Mouse (Mus musculus) cerebellum, adult 11-12 months (tissue): Measurements from ENCODE around the gene Ldah.
"Not testable (repeated sequence)": the region's sequence is repeated elsewhere in the genome, so short reads cannot be mapped to it uniquely, and the experiment has no call there.

ENCODE experiments used
- DNase-seq: peaks from one replicate; pipeline ENCODE4 v3.0.0; 2022

The Ldah gene

DNA sequence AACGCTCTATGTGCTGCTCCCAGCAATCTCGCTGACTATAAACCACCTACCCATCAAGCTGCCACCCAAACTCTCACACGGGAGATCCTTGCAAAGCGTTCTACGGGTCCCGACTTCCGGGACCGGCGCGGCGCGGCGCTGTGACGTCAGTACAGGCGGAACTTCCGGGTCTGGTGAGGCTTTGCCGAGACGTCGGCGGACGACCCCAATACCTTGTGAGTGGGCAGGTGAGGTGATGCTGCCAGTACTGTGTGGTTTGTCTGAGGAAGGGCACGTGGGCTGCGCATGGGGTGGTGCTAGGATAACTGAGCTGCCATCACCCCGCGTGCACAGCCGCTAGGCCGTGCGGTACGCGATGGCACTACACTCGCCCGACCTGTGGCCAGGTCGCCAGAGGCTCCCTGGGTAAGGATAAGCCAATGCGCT lies at the start of gene Ldah:
TSS of gene Ldah (plus strand) at position 130 of the 426 bp plus-strand sequence.
- DNase-seq = peak; percentile 91

DNA sequence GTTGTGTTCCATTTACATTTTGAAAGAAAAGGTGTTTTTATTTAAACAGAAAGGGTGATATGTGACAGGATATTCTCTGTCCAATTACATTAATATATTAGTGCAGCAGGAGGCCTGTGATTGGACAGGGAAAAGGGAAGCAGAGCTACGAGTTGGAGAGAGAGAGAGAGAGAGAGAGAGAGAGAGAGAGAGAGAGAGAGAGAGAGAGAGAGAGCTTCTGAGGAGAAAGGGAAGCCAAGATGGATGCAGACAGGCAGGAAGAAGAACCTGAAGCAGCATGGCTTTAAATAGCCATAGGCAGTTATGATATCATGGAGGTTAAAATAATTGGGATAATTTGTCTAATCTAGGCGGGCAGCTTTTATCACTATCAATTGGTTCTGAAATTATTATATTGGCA lies 40.2 kb upstream of the Ldah start:
- DNase-seq = no peak

DNA sequence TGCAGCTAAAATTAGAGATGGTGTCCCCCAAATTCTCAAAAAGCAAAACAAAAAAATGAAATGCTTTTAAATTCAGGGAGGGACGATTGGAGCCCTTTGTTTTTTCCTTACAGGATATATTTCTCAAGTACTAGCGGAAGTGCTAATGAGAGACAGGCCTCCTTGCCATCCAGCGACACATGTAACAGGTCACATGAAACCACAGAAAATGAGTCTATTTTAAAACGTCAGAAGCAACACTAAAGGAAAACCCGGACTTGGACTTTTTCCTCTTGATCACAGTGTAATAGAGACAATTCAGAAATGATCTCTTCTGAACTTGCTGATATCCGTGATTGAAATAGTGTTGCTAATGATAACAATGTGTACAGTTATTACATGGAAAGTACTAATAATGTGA lies 27.0 kb upstream of the Ldah start:
- DNase-seq = no peak

DNA sequence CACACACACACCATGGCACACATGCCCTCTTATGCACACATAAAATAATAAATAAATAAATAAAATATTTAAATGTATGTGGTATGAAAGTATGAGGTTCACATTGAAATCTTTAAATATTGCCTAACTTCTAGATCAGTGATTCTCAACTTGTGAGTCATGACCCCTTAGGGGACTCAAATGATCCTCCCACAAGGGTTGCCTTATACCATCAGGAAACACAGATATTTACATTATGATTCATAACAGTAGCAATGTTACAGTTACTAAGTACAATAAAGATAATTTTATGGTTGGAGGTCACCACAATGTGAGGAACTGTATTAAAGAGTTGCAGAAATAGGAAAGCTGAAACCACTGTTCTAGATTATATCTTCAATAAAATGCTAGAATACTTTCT lies 26.2 kb upstream of the Ldah start:
- DNase-seq = no peak

DNA sequence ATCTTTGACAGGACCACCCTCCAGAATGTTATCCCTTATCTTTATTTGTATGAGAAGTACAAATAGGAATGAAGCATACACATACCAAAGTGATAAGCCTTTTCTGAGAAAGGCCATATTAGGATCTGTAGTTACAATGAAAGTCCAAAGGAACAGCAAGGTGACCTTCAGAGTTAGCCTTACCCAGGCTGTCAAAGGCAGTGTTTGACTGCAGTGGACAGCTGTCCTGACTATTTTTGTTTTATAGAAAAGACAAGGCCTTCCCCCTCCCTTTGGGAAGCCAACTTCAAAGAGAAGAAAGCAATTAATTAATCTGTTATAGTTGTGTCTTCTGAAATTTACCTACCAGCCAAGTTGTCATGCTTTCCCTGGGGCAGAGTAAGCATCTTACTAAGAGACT lies 23.4 kb upstream of the Ldah start:
- DNase-seq = no peak

DNA sequence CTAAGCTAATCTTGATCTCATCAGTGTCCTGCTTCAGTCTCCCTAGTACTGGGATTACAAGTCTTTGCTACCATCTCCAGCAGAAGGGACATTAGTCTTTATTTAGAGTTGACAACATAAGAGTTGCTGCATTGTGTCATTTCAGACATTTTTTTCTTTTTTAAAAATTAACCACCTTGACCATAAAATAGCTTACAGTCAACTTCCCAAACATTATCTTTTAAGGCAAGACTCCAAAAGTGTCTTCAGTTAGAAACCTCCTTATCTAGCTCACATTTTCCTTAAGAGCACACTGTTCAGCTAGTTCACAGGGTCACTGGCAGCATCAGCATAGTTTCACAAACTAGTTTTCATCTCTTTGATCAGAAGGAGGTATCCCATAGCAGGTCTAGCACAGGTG lies 19.7 kb upstream of the Ldah start:
- no peak for DNase-seq

DNA sequence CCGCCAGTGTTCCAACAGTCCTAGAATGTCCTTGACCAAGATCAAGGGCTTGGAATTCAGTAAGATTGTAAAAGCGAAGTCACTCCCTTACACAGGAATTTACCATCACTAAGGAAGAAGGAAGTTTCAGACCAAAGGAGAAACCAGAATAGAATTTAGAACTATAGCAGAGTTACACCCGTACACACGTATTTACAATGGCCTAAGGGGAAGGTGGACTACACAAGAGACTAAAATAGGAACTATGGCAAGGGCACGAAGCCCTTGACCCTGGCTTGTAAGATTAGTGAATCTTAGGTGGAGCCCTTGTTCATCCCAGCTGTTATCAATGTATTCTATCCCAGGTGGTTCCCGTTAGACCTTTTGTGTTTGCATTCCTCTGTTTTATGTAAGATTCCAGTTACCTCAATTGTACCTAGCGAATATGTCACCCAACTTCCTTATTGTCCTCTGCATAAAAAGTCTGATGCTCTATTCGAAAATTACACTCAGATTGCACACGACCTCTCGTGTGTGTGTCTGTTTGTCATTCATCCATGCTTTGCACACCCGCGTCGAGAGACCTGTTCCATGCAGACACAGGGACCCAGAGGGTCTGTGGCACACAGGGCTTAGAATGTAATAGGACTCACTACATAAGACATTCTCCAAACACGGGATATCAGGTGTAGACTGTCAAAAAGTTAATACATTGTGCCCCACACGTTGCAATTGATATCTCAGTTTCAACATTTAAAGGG lies 18.9 kb upstream of the Ldah start:
- not testable (repeated sequence) for DNase-seq

DNA sequence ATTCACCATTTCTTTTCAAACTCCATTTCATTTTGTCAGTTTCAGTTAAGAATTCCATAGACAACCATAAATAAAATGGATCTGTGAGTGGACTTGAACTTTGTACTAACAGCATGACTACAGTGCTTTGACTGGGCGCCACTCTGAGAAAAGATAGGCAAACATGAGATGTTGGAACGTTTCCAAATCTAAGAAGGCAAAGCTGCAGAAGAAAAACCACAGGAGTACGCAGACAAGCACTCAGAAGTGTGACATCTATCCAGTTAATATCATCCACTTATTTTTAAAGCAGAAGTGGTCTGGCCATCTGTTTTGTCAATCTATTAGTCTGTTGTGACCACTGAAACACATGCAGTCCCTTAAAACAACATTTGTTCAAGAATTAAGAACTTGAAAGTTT lies 18.2 kb upstream of the Ldah start:
- DNase-seq = no peak

DNA sequence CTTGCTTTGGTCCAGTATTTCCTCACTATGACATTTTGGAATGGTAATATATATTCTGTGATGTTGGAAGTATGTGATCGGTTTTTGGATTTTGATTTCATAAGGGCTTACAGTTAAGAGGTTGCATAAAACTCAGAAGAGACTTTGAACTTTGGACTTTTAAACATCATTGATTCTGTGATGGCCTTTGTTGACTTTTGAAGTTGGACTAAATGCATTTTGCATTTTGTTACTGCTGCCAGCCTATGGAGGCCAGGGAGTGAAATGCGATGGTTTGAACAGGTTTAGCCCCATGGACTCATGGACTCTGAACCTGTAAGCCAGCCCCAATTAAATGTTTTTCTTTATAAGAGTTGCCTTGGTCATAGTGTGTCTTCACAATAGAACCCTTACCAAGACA lies 2.2 kb upstream of the Ldah start:
- DNase-seq = no peak

DNA sequence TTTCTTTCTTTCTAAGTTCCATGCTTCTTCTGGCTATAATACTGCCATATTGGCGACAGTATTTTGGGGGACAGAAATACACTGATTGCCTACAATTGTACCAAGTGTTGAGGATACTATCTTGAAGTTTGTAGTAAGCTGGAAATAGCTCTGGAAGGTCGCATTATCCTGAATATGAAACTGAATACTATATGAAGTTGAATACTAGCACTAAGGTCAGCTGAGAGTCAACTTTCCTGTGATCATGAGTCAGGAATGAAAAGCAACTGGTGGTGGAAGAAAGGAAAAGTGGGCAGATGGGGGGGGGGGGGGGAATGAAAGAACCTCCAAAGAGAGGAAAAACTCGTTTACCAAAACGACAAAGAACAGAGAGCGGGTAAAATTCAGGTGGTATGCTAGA lies 329 bp upstream of the Ldah start:
- no peak for DNase-seq

DNA sequence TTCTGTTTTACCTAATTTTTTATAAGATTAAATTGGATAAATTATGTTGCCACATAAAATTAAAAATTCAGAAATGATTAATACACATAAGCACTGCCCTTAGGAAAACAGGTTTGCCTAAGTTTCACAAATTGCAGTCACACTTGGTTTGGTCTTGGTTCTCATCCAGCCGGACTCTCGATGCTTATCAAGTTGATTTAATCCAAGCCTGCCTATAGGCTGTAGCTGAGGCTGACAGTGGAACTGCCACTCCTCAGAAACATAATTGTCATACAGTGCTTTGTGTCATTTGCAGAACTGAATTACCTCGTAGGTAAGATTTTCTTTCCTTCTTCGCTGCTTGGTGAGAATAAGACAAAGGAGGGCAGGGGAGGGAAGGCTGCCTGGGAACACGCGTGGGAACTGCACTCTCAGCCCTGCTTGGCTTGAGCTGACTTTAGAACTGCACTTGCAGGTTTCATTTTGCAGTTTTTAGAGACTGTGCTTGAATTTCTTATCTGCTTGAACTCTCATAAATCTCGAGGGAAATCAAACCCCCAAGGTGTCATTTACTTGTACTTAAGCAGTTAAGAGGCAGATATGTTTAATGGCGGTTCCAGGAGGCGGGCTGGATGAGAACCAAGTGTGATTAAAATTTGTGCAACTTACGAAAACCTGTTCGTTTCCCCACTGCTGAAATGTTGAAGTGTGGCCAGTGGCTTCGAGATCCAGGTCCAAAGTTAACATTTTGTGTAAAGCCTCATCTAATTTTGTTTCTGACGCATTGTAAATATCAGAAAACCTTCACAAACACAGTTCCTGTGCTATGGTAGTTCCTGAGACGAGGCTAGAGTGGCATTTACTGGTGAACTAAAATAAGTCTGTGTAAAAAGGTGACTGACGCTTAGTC lies 8.7 kb downstream of the Ldah start:
- no peak for DNase-seq

DNA sequence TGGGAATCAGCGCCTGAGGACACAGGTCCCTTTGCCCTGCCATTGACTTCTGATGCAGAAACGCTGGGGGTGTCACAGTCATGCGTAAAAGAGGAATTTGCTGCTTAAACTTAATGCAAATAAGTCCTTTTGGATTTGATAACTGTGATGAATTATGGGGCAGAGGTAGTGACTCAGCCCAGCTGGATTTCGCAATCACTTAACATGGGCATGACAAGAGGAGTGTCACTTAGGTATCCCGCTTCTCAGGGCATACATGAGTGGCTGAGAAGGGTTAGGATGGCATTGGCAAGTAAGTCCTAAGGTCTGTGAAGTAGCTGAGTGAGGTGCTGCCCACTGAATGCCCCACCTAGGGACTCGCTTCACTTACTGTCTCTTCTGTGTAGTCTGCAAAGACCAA lies 15.1 kb downstream of the Ldah start:
- DNase-seq = no peak

DNA sequence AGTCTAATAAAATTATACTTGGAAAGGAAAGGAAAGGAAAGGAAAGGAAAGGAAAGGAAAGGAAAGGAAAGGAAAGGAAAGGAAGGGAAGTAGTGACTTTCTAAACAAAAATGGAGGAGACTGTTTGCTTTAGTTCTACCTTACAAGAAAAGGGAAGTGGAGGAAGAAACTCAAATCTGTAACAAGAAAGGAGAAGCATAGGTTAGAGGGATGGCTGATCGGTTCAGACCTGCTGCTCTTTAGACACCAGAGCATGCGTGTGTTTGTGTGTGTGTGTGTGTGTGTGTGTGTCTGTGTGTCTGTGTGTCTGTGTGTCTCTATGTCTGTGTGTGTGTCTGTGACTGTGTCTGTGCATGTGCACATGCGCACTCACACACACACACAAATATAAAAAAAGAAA lies 23.2 kb downstream of the Ldah start:
- DNase-seq = no peak

DNA sequence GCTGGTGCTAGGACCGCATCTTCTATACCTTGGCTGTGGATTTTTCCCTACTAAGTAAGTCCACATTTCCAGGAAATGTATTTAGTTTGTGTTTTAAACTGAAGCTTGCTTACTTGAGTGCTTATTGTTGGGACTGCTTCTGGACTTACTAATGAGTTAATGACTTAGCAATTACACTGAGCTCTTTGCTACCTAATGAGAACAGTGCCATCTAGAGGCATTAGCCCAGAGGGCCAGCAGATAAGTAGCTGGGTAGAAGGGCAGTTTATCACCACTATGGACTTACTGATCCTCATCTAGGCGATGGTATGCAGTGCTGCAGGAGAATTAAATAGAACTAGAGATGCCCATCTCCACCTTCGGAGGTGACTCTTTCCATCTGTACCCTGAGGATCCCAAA lies 24.8 kb downstream of the Ldah start:
- DNase-seq = no peak

DNA sequence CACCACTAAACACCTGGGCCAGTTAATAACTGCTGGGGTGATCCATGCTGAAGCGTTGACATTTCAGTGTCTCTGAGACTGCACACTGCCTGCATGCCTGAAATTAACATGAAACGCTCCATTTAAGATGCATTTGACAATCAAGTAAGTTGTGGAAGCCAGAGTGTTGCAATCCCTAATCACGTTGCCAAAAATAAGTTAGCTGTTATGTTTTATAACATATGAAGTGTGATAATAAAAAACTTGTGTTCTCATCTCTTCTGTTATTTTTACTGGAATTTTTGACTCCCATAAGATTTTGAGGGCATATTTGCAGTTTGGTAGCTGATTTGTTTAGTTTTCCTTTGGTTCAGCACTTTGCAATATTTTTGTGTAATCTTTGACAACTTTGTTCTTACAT lies 34.3 kb downstream of the Ldah start:
- no peak for DNase-seq

DNA sequence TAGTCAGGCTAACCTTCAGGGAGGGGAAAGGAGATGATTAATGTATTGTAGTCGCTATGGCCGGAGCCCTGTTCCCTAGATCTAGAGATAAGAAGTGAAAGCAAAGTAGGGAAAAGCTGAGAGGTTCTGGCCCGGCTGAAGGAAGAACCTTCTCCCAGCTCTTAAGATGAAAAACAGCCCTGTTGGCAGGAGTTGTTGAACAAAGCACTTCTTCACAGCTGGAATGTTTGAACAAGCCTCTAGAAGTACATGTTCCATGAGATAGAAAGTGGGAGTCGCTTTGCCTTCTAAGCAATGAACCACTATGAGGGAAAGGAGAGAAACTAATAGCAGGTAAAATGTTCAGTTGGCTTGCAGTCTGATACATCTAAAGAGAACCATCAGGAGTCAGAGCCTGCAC lies 36.8 kb downstream of the Ldah start:
- no peak for DNase-seq

DNA sequence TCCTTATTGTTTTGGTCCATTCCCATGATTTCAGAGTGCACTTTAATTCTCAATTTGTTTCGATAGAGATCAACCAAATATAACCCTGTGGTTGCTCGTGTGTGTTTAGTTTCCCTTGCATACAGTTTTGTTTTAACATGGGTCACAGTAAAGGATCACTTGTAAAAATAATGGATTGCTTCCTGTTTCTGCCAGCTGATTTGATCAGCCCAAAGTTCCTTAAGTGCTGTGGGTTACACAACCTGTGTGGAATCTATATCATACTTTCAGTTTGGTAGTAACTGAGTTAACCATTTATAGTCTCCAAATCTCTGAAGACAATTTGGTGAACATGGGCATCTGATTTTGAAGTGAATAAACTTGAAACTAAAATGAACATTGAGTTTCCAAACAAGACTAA lies 52.4 kb downstream of the Ldah start:
- no peak for DNase-seq

DNA sequence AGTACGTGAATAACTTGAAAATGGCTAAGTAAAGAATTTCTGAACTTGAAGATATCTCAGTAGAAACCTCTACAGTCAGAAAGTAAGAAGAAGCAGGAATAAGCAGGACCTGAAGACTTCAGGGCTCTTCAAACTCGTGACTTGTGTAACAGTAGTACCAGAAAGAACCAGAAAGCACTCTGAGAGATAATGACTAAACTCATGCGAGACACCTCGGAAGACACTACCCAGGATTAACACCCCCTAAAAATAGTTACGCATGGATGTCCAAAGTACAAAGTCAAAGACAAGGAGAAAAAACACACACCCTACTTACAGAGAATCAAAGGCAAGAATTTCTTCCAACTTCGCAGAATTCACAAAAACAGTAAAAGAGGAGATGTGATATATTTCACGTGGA lies 58.4 kb downstream of the Ldah start:
- DNase-seq = no peak

DNA sequence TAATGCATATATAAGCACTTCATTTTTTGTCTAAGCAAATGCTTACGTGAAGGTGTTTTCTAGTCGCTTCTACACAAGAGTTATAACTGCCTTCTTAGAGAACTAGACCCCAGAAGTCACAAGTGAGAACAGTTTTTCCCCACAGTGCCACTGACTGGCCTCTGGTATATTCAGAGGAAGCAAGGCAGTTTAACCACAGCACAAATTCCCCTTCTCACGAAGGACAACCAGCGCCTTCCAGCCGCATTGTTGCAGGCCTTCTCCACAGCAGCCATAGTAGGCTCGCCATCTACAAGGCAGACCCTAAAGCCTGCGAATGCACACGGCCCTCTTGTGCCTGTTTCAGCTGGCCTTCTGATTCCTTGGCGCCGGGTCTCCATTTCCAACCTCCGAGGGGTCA lies 61.7 kb downstream of the Ldah start:
- no peak for DNase-seq

DNA sequence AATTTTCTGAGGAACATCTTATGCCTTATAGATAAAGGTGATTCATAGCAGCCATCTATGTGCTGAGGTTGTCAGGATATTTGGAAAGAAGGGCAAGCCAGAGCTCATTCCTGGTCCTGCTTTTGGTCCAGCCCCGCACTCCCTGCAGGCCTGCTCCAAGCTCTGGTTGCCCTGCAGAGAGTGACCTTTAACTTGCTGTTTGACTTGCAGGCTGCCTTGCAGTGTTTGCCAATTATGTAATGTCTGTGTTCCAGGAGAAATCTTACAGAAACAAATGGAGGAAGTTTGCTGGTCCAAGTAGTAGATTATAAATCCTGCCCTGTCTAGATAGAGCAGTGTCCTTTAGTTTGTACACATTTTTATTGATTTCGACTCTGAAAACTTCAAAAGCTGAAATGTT lies 63.5 kb downstream of the Ldah start:
- no peak for DNase-seq

DNA sequence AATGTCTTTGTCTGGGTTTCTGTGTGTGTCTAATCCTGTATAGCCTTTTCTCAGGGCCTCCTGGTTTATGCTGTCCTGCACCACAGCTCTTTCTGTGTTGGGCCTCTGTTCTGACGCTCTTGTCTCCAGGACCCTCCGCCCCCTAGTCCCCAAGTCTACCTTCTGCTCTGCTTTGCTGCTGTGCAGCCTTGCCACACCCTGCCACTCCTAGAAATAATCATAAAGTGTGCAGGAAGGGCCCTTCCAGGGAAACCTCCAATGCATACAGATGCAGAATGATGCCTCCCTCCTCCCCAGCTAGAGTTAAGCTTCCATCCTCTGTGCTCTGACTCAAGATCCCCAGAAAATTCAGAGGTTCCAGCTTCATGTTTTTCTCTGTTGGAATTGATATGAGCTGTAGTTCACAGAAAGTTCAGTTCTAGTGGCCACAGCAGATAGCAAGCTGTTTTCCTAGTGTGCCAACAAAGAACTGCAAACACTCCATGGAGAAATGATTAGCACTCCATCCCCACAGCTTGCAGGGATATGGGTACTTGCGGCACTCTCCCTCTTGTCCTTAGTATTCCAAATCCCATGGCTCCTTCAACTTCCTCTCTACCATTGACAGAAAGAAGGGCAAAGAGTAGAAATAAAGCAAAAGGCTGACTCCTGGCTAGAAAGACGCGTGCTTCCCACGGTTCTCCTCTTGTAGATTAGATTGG lies 65.7 kb downstream of the Ldah start:
- DNase-seq = no peak

DNA sequence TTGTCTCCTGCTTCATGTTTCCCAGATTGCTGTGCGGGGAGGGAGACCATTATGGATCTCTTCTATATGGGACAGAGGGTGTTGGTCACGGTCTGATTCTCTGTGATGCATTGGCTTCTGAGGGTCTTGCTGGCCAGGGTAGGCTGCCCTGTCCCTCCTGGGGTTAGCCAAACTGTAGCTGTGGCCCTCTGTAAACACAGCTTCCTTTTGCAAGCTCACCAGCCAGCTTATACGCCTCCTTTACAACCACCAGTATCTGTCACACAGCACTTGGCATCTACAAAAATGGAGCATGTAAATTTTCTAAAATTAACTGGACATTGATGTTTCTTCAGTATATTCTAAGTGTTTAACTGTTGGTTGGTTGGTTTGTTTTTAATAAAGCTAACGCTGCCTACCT lies 67.5 kb downstream of the Ldah start:
- no peak for DNase-seq

DNA sequence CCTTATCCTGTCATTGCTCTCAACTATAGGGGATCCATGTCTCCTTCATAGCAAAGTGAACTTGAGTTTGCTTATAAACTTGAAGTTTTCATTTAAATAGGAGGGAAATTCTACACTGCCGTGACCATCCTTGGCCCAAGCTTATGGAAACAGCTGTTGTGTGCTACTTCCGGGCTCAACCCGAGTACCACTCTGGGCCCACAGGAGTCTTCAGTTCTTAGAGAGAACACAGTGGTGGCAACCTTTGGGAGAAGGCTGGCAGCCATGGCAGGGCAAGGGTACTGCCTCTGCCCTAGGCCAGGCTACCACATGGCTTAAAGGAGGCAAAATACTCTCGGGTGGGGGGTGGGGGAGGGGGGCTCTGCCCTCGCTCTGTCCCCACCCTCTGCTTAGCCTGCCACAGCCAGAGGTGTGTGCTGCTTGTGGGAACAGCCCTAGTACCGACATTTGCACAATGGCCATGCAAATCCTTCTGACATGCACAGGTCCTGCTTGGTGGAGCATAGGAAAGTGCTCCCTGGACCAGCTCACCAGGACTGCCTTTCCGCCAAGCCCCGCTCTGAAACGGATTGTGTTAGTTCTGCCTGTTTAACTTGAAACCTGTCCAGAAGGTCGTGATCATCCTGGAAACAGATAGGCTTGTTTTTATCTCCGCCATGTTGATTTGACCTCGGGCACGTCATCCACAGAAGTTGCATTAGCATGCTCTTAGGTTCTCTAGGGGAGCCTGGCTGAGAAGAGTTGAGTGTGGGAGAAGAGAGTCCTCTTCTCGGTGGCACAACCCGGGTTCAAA lies 73.5 kb downstream of the Ldah start:
- no peak for DNase-seq
